Comparison of ENCODE assay signal across 9 mouse cellular contexts in genomic region chr3:54357561-54357960, GRCm38 (mm10). TPM values are rescaled to one million over a fixed set of nuclear protein-coding genes. Genes with fewer than 3 reads are reported as not detected.
A peak's percentile ranks its signal among the peaks of the same experiment; 100 is the strongest.
DNase-seq lines count a peak whose midpoint lies in the region; ATAC-seq and TF ChIP-seq lines count a peak whose summit lies in the region.
"Had no signal": no experiment of that assay in that cellular context is flagged by ENCODE, and none has a peak within 500 bp of the region (broad histone marks: within the 10 kb centered on the region; RNA-seq: fewer than 3 reads in every experiment).

No protein-coding gene starts in this region.

- no peaks in the 10 kb centered on the region for H3K27me3 ChIP-seq in limb, embryonic 11.5 days (ENCODE audit: control insufficient read depth, insufficient read depth, low read length)
- no peaks in the 10 kb centered on the region for H3K27me3 ChIP-seq in limb, embryonic 10.5 days (ENCODE audit: low read depth, poor library complexity, severe bottlenecking)
- H3K27me3 ChIP-seq in midbrain, embryonic 16.5 days (ENCODE audit: control insufficient read depth, insufficient read depth, low read depth, low read length), result no peaks in the 10 kb centered on the region
- H3K27me3 ChIP-seq: neural tube, embryonic 12.5 days had no signal

- no peak overlapping the region for H3K4me3 ChIP-seq in limb, embryonic 11.5 days (ENCODE audit: low read depth, low read length)
- no peak overlapping the region for H3K4me3 ChIP-seq in limb, embryonic 10.5 days
- H3K4me3 ChIP-seq in cortical plate, adult 2 months (ENCODE audit: insufficient read depth, low read length), result no peak overlapping the region
- no peak overlapping the region for H3K4me3 ChIP-seq in midbrain, embryonic 16.5 days (ENCODE audit: low read depth, low read length)
- H3K4me3 ChIP-seq: neural tube, embryonic 12.5 days had no signal

- intact Hi-C loops in left cerebral cortex, postnatal 10 days (cut with DNase I), result loop anchor here (10.0 kb wide), 1 partner anchor 623 kb away; no protein-coding TSS in a partner anchor

- no peaks in the 10 kb centered on the region for H3K36me3 ChIP-seq in limb, embryonic 11.5 days (ENCODE audit: control insufficient read depth, insufficient read depth, low read length)
- H3K36me3 ChIP-seq in limb, embryonic 10.5 days, result no peaks in the 10 kb centered on the region
- H3K36me3 ChIP-seq in midbrain, embryonic 16.5 days (ENCODE audit: control insufficient read depth, insufficient read depth, low read length), result no peaks in the 10 kb centered on the region
- H3K36me3 ChIP-seq: neural tube, embryonic 12.5 days had no signal

- WGBS in limb, embryonic 11.5 days, result 78% methylated on average over 3 of the region's 3 CpGs
- 77% methylated on average over 3 of the region's 3 CpGs for WGBS in limb, embryonic 10.5 days
- 58% methylated on average over 3 of the region's 3 CpGs for WGBS in midbrain, embryonic 16.5 days

- DNase-seq in adrenal gland, postnatal 10 days, result peak; percentile 5
- no peak for DNase-seq in adrenal gland, postnatal 36 days
- peak; percentile 23 for DNase-seq in limb, embryonic 11.5 days (ENCODE audit: low spot score)
- DNase-seq in limb, embryonic 10.5 days (ENCODE audit: low spot score), result no peak
- DNase-seq in left cerebral cortex, postnatal 10 days (ENCODE audit: extremely low spot score in 1 of 2, low spot score in 2 of 2), result no peak
- DNase-seq in thymus, postnatal 25 days, result no peak

- no peak overlapping the region for H3K4me2 ChIP-seq in limb, embryonic 11.5 days (ENCODE audit: low read depth, severe bottlenecking)
- no peak overlapping the region for H3K4me2 ChIP-seq in midbrain, embryonic 16.5 days (ENCODE audit: low read length)

- no peak overlapping the region for H3K27ac ChIP-seq in limb, embryonic 11.5 days (replicated peaks; ENCODE audit: low read depth, low read length)
- H3K27ac ChIP-seq in limb, embryonic 10.5 days, result no peak overlapping the region
- H3K27ac ChIP-seq in cortical plate, adult 2 months (ENCODE audit: insufficient read depth, low read length), result no peak overlapping the region
- no peak overlapping the region for H3K27ac ChIP-seq in midbrain, embryonic 16.5 days (ENCODE audit: low read length)
- H3K27ac ChIP-seq: neural tube, embryonic 12.5 days had no signal

- no peaks in the 10 kb centered on the region for H3K9me3 ChIP-seq in limb, embryonic 11.5 days (ENCODE audit: control insufficient read depth, low read length)
- no peaks in the 10 kb centered on the region for H3K9me3 ChIP-seq in limb, embryonic 10.5 days (replicated peaks)
- H3K9me3 ChIP-seq in midbrain, embryonic 16.5 days (replicated peaks; ENCODE audit: control insufficient read depth, low read length, poor library complexity, severe bottlenecking), result no peaks in the 10 kb centered on the region
- H3K9me3 ChIP-seq: neural tube, embryonic 12.5 days had no signal

- 0 out of 2 replicates have a peak, but pooled peaks have one; percentile 5 for TF ChIP-seq CTCF in cortical plate, adult 2 months (IDR thresholded peaks at IDR 0.05; ENCODE audit: extremely low read depth, insufficient read depth, low read length)

- no peak for TF ChIP-seq POLR2A in cortical plate, adult 2 months (IDR thresholded peaks at IDR 0.05; ENCODE audit: extremely low read depth, insufficient read depth, low read length)

- H3K4me1 ChIP-seq in limb, embryonic 11.5 days (ENCODE audit: control insufficient read depth, insufficient read depth, low read length), result peaks cover 4% of the 10 kb centered on the region; the same call in 1 of the 2 replicates
- H3K4me1 ChIP-seq in limb, embryonic 10.5 days, result peaks cover 19% of the 10 kb centered on the region
- peaks cover 2% of the 10 kb centered on the region; the same call in 1 of the 2 replicates for H3K4me1 ChIP-seq in cortical plate, adult 2 months (ENCODE audit: control insufficient read depth, insufficient read depth, low read length)
- H3K4me1 ChIP-seq in midbrain, embryonic 16.5 days (ENCODE audit: control insufficient read depth, insufficient read depth, low read length), result no peaks in the 10 kb centered on the region

- no peak overlapping the region for H3K9ac ChIP-seq in limb, embryonic 11.5 days (ENCODE audit: low read length)
- no peak overlapping the region for H3K9ac ChIP-seq in midbrain, embryonic 16.5 days (ENCODE audit: low read depth, low read length)
- H3K9ac ChIP-seq: neural tube, embryonic 12.5 days had no signal

- no peak for ATAC-seq in limb, embryonic 11.5 days (ENCODE audit: insufficient number of reproducible peaks, low FRiP score, low TSS enrichment, low read depth)
- ATAC-seq in midbrain, embryonic 16.5 days, result peak; percentile 42; the same call in 1 of the 2 replicates

RNA-seq across cellular contexts. Expression of gene Postn, which starts 3.3 kb away (rescaled TPM):
- total RNA-seq in adrenal gland, postnatal 10 days (2021), result 100 to 1,000 TPM; 324 to 361 TPM
- total RNA-seq in adrenal gland, postnatal 36 days (2021), result 100 to 1,000 TPM in 1 of 2 experiments, 10 to 100 TPM in 1; 73.8 to 106 TPM
- 13.6 and 15.2 TPM in 2 replicates for polyA plus RNA-seq in limb, embryonic 11.5 days (2014; fragmentation: Nextera tagmentation; extraction: Ambion mirVana)
- polyA plus RNA-seq in limb, embryonic 10.5 days (2016; fragmentation: Nextera tagmentation; extraction: Ambion mirVana), result 6.7 and 7.7 TPM in 2 replicates
- 1.3 and 1.7 TPM in 2 replicates for polyA plus RNA-seq in cortical plate, adult 2 months (2012; rRNA removed)
- 11.3 and 12.1 TPM in 2 replicates for polyA plus RNA-seq in midbrain, embryonic 16.5 days (2015; fragmentation: Nextera tagmentation; extraction: Ambion mirVana)
- 10 to 100 TPM; 10.8 to 10.9 TPM for total RNA-seq in left cerebral cortex, postnatal 10 days (2021)

Comparison
In these comparisons a context has a peak if more than half of its experiments do, and no peak if none do; other contexts are left out.
1. DNase-seq: peak in adrenal gland, postnatal 10 days (single experiment) and limb, embryonic 11.5 days (single experiment); none in adrenal gland, postnatal 36 days (0 of 2), limb, embryonic 10.5 days (single experiment), left cerebral cortex, postnatal 10 days (0 of 2) and thymus, postnatal 25 days (single experiment).